ENCODE assay signal across 19 mouse cellular contexts in the genomic region with DNA sequence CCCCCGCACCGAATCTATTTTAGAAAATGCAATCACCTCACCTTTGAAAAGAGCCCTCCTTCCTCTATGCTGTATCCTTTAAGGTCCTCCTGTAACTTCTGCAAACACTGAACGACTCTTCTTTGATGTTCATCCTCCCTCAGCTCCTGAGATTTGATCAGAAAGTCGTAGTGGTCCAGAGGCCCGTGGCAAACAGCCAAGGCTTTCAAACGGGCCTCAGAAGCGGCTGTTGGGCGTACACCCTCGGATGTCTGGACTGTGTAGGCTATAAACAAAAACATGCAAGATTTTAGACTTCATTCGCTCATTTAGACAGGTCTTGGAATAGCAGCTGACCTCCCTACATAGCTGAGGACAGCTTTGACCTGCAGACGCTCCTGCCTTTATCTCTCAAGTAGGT.
"Had no signal": no experiment of that assay in that cellular context is flagged by ENCODE, and none has a peak within 500 bp of the region (broad histone marks: within the 10 kb centered on the region; RNA-seq: fewer than 3 reads in every experiment).

No protein-coding gene starts in this region.

- H3K4me1 ChIP-seq: limb, embryonic 12.5 days; midbrain, embryonic 12.5 days; midbrain, embryonic 15.5 days had no signal

- DNase-seq: kidney, adult 18-20 months; kidney, adult 9 months; kidney, postnatal 14 days; kidney, postnatal 4 days; left cerebral cortex, postnatal 4 days; liver, postnatal 0 days; right cerebral cortex, adult 18-20 months; right cerebral cortex, postnatal 14 days; right cerebral cortex, postnatal 4 days; thymus, postnatal 25 days had no signal

- H3K27me3 ChIP-seq: limb, embryonic 12.5 days; limb, embryonic 15.5 days; midbrain, embryonic 12.5 days; midbrain, embryonic 15.5 days; neural tube, embryonic 12.5 days; neural tube, embryonic 15.5 days; stomach, embryonic 15.5 days had no signal

- H3K36me3 ChIP-seq: limb, embryonic 15.5 days; midbrain, embryonic 15.5 days had no signal

- H3K27ac ChIP-seq: limb, embryonic 12.5 days; limb, embryonic 15.5 days; liver, embryonic 14.5 days; macrophage; midbrain, embryonic 12.5 days; midbrain, embryonic 15.5 days; neural tube, embryonic 12.5 days; neural tube, embryonic 15.5 days; stomach, embryonic 15.5 days had no signal

- H3K4me3 ChIP-seq: limb, embryonic 12.5 days; limb, embryonic 15.5 days; midbrain, embryonic 12.5 days; midbrain, embryonic 15.5 days; neural tube, embryonic 12.5 days; neural tube, embryonic 15.5 days; stomach, embryonic 15.5 days had no signal

- H3K9ac ChIP-seq: limb, embryonic 12.5 days; limb, embryonic 15.5 days; liver, embryonic 14.5 days; liver, postnatal 0 days; midbrain, embryonic 12.5 days; midbrain, embryonic 15.5 days; neural tube, embryonic 12.5 days; neural tube, embryonic 15.5 days; stomach, embryonic 15.5 days had no signal
